Mouse (Mus musculus) ES-Bruce4 (cell line): Measurements from ENCODE around the gene St3gal6.

ENCODE experiments used
- CTCF ChIP-seq: IDR thresholded peaks from one replicate; pipeline ENCODE4 v1.8.1; 2011; ENCODE audit warnings: low read depth, low read length
- EP300 ChIP-seq: IDR thresholded peaks from 2 replicates; pipeline ENCODE4 v1.6.1; 2011; ENCODE audit warnings: low read depth, low read length; ENCODE audit not compliant: insufficient read depth
- POLR2A ChIP-seq: IDR thresholded peaks from one replicate; pipeline ENCODE4 v1.8.1; 2011; ENCODE audit warnings: low read length; ENCODE audit not compliant: insufficient read depth

DNA sequence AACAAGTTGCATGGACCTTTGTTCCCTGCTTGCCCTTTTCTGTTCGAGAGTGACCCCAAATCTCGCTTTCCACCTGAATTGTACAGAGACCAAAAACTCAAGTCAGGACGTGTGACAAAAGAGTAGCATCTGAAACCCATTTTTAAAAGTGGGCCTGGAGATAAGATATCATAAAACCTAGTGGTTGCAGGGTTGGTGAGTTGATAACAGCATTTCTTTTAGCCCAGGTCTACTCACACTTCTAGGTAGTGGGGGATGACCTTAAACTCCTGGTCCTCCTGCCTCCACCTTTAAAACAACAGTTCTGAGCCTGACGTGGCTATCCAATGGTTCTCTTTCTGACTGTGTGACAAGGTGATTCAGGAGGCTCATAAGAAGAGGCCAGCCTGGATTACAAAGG lies 53.2 kb downstream of the St3gal6 start:
- no peak for TF ChIP-seq CTCF
- no peak for TF ChIP-seq POLR2A
- TF ChIP-seq EP300 = no peak
